Mouse (Mus musculus) hematopoietic multipotent progenitor cell, adult 10-12 weeks (in vitro differentiated cells): ENCODE measurements around the gene Tnik. TPM values are rescaled to one million over a fixed set of nuclear protein-coding genes. Genes with fewer than 3 reads are reported as not detected.

ENCODE experiments used
- polyA plus RNA-seq: library from polyadenylated mRNA; stranded (reverse); fragments of >175 nt; gene quantifications from 2 replicates; pipeline ENCODE4 v1.2.3, GENCODE M21; 2012; ENCODE audit warnings: low replicate concordance

The Tnik gene
- polyA plus RNA-seq = 6.9 and 8.9 TPM in 2 replicates

GRCm38 (mm10) chr3:28263002-28263947, at the start of gene Tnik:
Tnik (plus strand) TSS chr3:28263214.

GRCm38 (mm10) chr3:28697797-28698196, 434.8 kb downstream of the Tnik start, which contains the start of gene Slc2a2:
Slc2a2 (plus strand) TSS chr3:28697903.

